Mouse (Mus musculus) heart, postnatal 0 days (tissue): Measurements from ENCODE around the gene Usp4. TPM values are rescaled to one million over a fixed set of nuclear protein-coding genes. Genes with fewer than 3 reads are reported as not detected.

Experiments
- ATAC-seq: fragments of 200-750 bp; cut with Nextera tagmentation; 2 replicates; pipeline ENCODE4 v1.8.0; 2017; ENCODE audit warnings: low read depth, moderate number of reproducible peaks, moderate library complexity; ENCODE audit not compliant: insufficient read depth
- DNase-seq: peaks from one replicate; pipeline ENCODE4 v3.0.0-alpha.2; 2016; ENCODE audit warnings: low spot score
- H3K27ac ChIP-seq: fragments of 300-500 bp; sonication (generic); 2 replicates; pipeline ENCODE4 v1.5.1; 2014; ENCODE audit warnings: low read depth, mild to moderate bottlenecking
- H3K27me3 ChIP-seq: fragments of 300-500 bp; sonication (generic); 2 replicates; pipeline ENCODE4 v1.6.1; 2014; ENCODE audit warnings: low read length, mixed read lengths; ENCODE audit not compliant: control insufficient read depth, insufficient read depth
- H3K36me3 ChIP-seq: fragments of 300-500 bp; sonication (generic); replicated peaks from 2 replicates; pipeline ENCODE4 v1.6.1; 2014; ENCODE audit warnings: low read length, mixed read lengths; ENCODE audit not compliant: control insufficient read depth, insufficient read depth
- H3K4me1 ChIP-seq: fragments of 300-500 bp; sonication (generic); 2 replicates; pipeline ENCODE4 v1.6.1; 2014; ENCODE audit warnings: antibody characterized with exemption; ENCODE audit not compliant: control insufficient read depth, insufficient read depth
- H3K4me2 ChIP-seq: fragments of 300-500 bp; sonication (generic); 2 replicates; pipeline ENCODE4 v1.6.1; 2014; ENCODE audit warnings: low read depth, mild to moderate bottlenecking, low read length, moderate library complexity
- H3K4me3 ChIP-seq: fragments of 300-500 bp; sonication (generic); 2 replicates; pipeline ENCODE4 v1.5.1; 2014; ENCODE audit warnings: low read depth, low read length
- H3K9ac ChIP-seq: fragments of 300-500 bp; sonication (generic); replicated peaks from 2 replicates; pipeline ENCODE4 v1.6.1; 2014; ENCODE audit warnings: low read depth, low read length, mixed read lengths
- H3K9me3 ChIP-seq: fragments of 300-500 bp; sonication (generic); replicated peaks from 2 replicates; pipeline ENCODE4 v1.6.1; 2016; ENCODE audit warnings: low read length; ENCODE audit not compliant: control insufficient read depth
- CTCF ChIP-seq: IDR thresholded peaks from 2 replicates; pipeline ENCODE4 v1.5.1; 2016; ENCODE audit warnings: antibody characterized with exemption, control low read depth, low read depth
- EP300 ChIP-seq: IDR thresholded peaks from 2 replicates; pipeline ENCODE4 v1.6.1; 2016; ENCODE audit warnings: antibody characterized with exemption, low read depth
- WGBS: fragments of 180-500 bp; shearing (Covaris S2); extraction: QIAGEN DNeasy Blood & Tissue Kit; methylation state at CpG from one replicate; pipeline ENCODE4 v1.1.7; 2014; 5-methylcytosine and 5-hydroxymethylcytosine counted together
- polyA plus RNA-seq: library from polyadenylated mRNA; unstranded; fragments of >200 nt; fragmentation: Nextera tagmentation; extraction: Ambion mirVana; gene quantifications from 2 replicates; pipeline ENCODE4 v1.2.1, GENCODE M21; 2015
- total RNA-seq: library from RNA; depleted of rRNA; stranded (reverse); fragments of >200 nt; gene quantifications from 2 replicates; pipeline ENCODE4 v1.2.3, GENCODE M21; 2014; ENCODE audit warnings: low replicate concordance; rRNA removed

The Usp4 gene
- 71.1 and 76.8 TPM in 2 replicates for total RNA-seq
- 54.9 and 60.6 TPM in 2 replicates for polyA plus RNA-seq

- DNase-seq (peak; percentile 88), ATAC-seq (peak; percentile 95)
- Histone ChIP-seq H3K27ac (peak within 1 kb of the TSS; percentile 95), H3K9ac (peak within 1 kb of the TSS; percentile 79), H3K4me3 (peak within 1 kb of the TSS; percentile 83), H3K4me2 (peak within 1 kb of the TSS; percentile 83), H3K4me1 (peaks cover 10% of the 10 kb centered on the region), H3K36me3 (peaks cover 21% of the 10 kb centered on the region), H3K27me3 (no peaks in the 10 kb centered on the region), H3K9me3 (no peaks in the 10 kb centered on the region)
- TF ChIP-seq CTCF, result no peak
- peak; percentile 66; the same call in 1 of the 2 replicates for TF ChIP-seq EP300
- WGBS, result 1% methylated on average over 60 of the region's 75 CpGs
Measured at GRCm38 (mm10) chr9:108347540-108348289, at the start of gene Usp4. Gene Usp4, plus strand, starts transcription at chr9:108347853.

DNA sequence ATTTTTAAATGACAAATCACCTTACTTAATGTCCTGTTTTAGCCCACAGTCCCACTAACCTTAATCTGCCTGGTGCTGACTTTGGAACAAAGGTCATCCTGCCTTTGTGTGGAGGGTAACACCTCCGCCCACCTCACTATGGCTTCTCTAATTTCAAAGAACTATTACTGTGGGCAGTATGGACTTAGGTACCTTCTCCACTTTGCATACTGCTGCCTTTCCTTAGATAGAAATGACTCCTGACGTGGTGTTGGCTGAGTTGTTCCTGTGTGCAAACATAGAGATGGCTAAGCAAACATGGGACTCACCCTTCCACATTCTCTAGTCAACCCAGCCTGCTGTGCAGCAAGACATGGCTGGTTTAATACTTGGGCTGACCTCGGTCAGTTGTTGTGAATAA, 45.8 kb upstream of the Usp4 start:
- TF ChIP-seq CTCF, result no peak
- no peak for TF ChIP-seq EP300
- WGBS, result 78% methylated on average over 3 of the region's 3 CpGs
- no peak for DNase-seq
- Histone ChIP-seq H3K9ac (no peak overlapping the region), H3K4me3 (no peak overlapping the region), H3K4me1 (peaks cover 9% of the 10 kb centered on the region), H3K36me3 (peaks cover 23% of the 10 kb centered on the region), H3K27ac (no peak overlapping the region), H3K4me2 (no peak overlapping the region), H3K9me3 (no peaks in the 10 kb centered on the region), H3K27me3 (no peaks in the 10 kb centered on the region)
- ATAC-seq, result no peak

GRCm38 (mm10) chr9:108304716-108305115, 42.9 kb upstream of the Usp4 start:
- TF ChIP-seq EP300 (no peak), CTCF (no peak)
- Histone ChIP-seq H3K4me3 (peak overlapping the region; percentile 88), H3K36me3 (peaks cover 23% of the 10 kb centered on the region), H3K4me2 (peak overlapping the region; percentile 93), H3K9me3 (no peaks in the 10 kb centered on the region), H3K27me3 (no peaks in the 10 kb centered on the region), H3K27ac (peak overlapping the region; percentile 96), H3K4me1 (peaks cover 19% of the 10 kb centered on the region), H3K9ac (0 out of 2 replicates have a peak overlapping the region, but pooled peaks have one; percentile 92)
- 28% methylated on average over 4 of the region's 4 CpGs for WGBS
- DNase-seq (no peak), ATAC-seq (no peak)

DNA sequence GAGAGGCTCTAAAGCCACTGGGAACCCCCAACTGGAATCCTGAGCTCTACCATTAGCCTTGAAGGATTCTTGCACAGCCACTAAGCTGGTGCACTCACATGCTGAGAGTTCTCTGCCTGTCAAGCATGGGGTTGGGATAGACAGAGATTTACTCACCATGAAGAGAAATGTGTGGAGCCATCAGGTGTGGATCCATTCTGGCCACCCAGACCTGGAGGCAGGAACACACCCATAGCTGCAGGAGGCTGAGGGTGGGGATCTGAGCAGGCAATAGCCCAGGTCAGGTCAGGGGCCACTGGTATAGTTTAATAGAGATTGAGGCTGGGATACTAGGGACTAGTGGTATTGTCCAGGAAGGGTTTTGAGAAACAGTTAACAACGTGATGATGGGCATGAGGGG, 42.5 kb upstream of the Usp4 start:
- TF ChIP-seq EP300, result no peak
- TF ChIP-seq CTCF, result no peak
- Histone ChIP-seq H3K27ac (peak overlapping the region; percentile 96), H3K36me3 (peaks cover 23% of the 10 kb centered on the region), H3K9ac (peak overlapping the region; percentile 92), H3K4me3 (peak overlapping the region; percentile 88), H3K4me2 (peak overlapping the region; percentile 93), H3K27me3 (no peaks in the 10 kb centered on the region), H3K9me3 (no peaks in the 10 kb centered on the region), H3K4me1 (peaks cover 19% of the 10 kb centered on the region)
- 0% methylated on average over 1 of the region's 1 CpGs for WGBS
- DNase-seq (no peak), ATAC-seq (no peak)

GRCm38 (mm10) chr9:108305629-108306520, 41.8 kb upstream of the Usp4 start, which contains the start of the genes Rhoa and Tcta:
Gene Rhoa, plus strand, starts transcription at chr9:108306129.
Gene Tcta, minus strand, starts transcription at chr9:108306160.
- Histone ChIP-seq H3K4me2 (peak within 1 kb of the TSS; percentile 93), H3K4me3 (peak within 1 kb of the TSS; percentile 88), H3K27ac (peak within 1 kb of the TSS; percentile 99), H3K27me3 (no peaks in the 10 kb centered on the region), H3K36me3 (peaks cover 23% of the 10 kb centered on the region), H3K9ac (peak within 1 kb of the TSS; percentile 93), H3K9me3 (no peaks in the 10 kb centered on the region), H3K4me1 (peaks cover 19% of the 10 kb centered on the region)
- under 1% methylated on average over 70 of the region's 81 CpGs for WGBS
- TF ChIP-seq CTCF, result no peak; the same call in 1 of the 2 replicates
- no peak; the same call in 1 of the 2 replicates for TF ChIP-seq EP300
- peak; percentile 100 for DNase-seq
- ATAC-seq, result peak; percentile 93
